Mouse (Mus musculus) right cerebral cortex, adult 18-20 months (tissue): ENCODE data around the gene Fbxo2.
"Not testable (repeated sequence)": the region's sequence is repeated elsewhere in the genome, so short reads cannot be mapped to it uniquely, and the experiment has no call there.

Experiments
- DNase-seq: peaks from one replicate; pipeline ENCODE4 v3.0.0; 2022; ENCODE audit warnings: mixed read lengths

The Fbxo2 gene

GRCm38 (mm10) chr4:148147714-148148113 is 12.7 kb upstream of the Fbxo2 start:
- DNase-seq = no peak

DNA sequence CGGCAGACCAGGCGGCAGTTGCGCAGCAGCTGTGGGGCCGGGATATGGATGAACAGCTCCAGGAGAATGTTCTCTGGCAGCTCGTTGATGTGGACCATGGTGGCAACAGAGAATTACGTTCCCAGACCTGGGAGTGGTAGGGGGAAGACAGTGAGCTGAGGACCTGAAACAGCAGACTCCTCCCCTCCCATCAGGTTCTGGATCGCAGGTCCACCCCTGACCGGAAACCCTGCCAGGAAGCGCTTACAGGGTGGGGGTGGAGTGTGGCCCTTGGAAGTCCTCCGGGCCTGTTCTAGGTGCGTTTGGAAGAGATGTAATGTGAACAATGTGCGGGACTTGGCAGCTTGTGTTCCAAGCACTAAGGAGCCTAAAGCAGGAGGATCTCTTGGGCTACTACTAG is 10.9 kb upstream of the Fbxo2 start:
- DNase-seq = no peak

- no peak for DNase-seq
Measured at GRCm38 (mm10) chr4:148150242-148150641, 10.2 kb upstream of the Fbxo2 start.

DNA sequence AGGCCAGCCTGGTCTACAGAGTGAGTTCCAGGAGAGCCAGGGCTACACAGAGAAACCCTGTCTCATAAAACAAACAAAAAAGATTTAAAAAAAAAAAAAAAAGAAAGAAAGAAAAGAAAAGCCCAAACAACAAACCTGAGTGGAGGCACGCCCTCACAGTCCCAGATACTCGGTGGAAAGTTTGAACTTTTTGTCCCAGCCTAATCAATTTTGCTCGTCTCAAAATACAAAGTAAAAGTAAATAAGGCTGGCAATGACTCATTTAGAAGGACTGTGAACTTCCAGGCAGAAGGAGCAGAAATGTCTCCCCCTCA is 9.5 kb upstream of the Fbxo2 start:
- no peak for DNase-seq

DNA sequence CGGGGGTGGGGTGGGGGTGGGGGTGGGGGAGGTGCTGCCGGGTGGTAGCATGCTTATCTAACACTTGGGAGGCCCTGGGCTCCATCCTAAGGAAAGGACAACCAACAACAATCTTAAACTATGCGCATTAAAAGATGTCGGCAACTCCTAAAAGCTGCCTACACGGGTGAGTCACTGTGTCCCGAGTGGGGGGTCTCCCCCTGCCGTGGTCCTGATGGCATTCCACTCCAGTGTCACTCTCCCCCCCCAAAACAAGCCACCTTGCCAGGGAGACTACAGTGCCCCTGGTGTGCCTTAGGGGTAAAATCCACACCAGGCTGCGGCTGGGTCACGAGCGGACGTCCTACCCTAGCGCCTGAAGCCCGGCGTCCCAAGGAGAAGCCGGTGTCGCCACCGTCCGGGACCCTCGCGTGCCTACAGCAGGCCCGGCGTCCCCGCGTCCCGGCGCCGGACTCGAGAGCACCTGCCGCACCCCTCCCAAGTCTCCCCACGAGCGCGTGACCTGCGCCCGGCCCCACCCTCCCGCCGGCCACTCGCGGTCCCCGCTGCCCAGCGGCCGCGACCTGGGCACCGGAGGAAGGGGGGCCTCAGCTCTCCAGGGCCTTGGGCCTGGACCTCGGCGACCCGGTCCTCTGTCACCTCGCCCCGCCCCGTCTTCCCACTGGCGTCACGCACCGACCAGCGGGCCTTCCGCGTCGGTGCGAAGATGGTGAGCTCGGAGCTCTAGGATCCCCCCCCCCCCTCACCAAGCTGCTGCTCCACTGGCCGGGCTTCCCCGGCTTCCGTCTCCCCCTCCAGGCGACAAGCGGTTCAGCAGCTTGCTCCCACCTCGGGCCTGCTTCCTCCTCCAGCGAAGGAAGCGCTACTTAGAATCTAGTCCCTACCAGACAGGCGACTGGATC is 8.9 kb upstream of the Fbxo2 start, which contains the start of gene Fbxo6:
Gene Fbxo6 (minus strand): TSS at position 874 of the 902 bp plus-strand sequence.
- DNase-seq = peak; percentile 90

GRCm38 (mm10) chr4:148152547-148152946 is 7.9 kb upstream of the Fbxo2 start:
- DNase-seq = no peak

GRCm38 (mm10) chr4:148154006-148154405 is 6.4 kb upstream of the Fbxo2 start:
- DNase-seq = no peak

DNA sequence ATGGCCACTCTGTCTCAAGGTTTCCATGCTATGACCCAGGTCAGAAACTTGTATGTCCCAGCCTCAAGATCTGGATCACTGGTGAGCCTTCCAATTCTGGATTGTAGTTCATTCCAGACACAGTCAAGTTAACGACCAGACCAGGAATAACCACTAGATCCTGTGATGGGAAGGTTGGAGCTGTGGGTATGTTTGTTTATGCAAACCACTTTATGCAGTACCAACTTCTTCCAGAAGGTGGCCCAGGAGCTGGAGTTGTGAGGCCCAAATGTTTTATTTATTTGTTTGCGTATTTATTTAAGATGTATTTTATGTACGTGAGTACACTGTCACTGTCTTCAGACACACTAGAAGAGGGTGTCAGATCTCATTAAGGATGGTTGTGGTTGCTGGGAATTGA is 5.4 kb upstream of the Fbxo2 start:
- peak; percentile 39 for DNase-seq

DNA sequence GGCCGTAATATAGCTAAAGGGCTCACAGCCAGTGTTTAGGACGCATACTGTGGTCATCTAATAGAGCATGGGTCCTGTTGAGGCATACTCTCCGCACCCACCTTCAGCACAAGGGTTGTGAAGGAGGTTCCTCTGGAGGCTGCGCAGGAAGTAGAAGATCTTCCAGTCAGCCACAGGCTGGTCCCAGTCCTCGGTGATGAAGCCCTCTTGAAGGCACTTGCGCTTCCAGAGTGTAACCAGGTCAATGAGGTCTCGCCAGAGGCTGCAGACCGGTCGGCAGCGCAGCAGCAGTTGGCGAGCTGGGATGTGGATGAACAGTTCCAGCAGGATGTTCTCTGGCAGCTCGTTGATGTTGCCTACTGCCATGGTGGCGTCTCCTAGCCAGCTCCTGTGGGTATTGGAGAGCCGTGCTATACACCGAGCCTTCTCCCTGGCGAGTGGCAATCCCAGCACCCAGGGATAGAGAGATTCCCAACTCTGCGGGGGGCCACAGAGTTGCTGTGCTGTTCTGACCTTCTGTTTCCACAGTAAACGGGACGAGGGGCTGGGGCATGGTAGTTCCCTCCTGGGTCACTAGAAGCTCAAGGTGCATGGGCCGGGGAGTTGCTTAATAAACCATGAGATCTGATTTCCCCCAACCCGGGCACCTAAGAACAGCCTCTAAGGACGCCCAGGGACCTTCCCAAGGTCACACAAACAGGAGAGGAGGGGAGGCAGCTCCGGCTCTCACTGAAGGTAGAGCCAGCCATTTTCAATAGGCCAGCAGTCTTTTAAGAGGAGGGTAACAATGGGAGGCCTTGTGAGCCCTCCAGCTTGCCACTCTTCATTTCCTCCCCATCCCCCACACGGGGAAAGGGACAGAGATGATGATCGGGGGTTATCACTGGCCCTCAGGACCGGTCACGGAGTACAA is 1.7 kb upstream of the Fbxo2 start:
- peak; percentile 63 for DNase-seq

- DNase-seq = peak; percentile 99
Measured at GRCm38 (mm10) chr4:148159544-148160435, 631 bp upstream of the Fbxo2 start.

GRCm38 (mm10) chr4:148164002-148164439 is 3.6 kb downstream of the Fbxo2 start:
- DNase-seq = peak; percentile 87

- no peak for DNase-seq
Measured at GRCm38 (mm10) chr4:148164461-148164860, 4.0 kb downstream of the Fbxo2 start.

- DNase-seq = no peak
Measured at GRCm38 (mm10) chr4:148165551-148165950, 5.1 kb downstream of the Fbxo2 start.

- peak; percentile 88 for DNase-seq
Measured at GRCm38 (mm10) chr4:148166431-148166830, 6.0 kb downstream of the Fbxo2 start.

DNA sequence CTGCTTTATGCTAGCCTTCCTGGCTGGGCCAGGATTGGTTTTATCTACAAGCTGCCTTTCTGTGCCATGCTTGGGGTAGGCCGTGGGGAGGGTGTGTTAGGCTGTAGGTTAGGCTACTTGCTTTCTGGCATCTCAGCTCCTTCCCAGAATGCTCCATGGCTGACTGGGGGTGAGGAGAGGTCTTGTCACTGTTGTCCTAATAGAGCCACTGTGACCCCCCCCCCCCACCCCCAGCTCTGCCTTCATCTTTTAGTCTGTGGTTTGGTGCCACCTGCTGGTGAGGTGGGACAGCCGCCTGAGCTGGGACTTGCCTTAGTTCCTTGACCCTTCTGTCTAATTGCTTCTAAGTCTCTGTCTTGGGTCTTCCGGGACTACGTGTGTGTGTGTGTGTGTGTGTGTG is 6.6 kb downstream of the Fbxo2 start:
- peak; percentile 66 for DNase-seq

DNA sequence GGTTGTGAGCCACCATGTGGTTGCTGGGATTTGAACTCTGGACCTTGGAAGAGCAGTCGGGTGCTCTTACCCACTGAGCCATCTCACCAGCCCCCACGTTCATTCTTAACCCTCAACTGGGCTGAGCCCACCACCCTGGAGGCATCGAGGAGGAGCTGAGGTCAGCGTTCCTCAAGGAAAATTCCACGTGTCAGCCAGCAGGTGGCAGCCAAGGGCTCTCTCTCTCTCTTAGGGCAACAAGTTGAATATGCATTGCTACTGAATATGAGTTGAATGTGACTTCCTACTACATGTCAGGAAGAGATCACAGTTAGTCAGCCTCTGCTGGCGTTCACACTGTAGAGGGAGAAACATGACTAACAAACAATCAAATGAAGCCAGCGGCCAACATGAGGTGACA is 7.9 kb downstream of the Fbxo2 start:
- DNase-seq = peak; percentile 62

- DNase-seq = no peak
Measured at GRCm38 (mm10) chr4:148169586-148169985, 9.2 kb downstream of the Fbxo2 start.

GRCm38 (mm10) chr4:148170842-148171241 is 10.4 kb downstream of the Fbxo2 start:
- peak; percentile 45 for DNase-seq

DNA sequence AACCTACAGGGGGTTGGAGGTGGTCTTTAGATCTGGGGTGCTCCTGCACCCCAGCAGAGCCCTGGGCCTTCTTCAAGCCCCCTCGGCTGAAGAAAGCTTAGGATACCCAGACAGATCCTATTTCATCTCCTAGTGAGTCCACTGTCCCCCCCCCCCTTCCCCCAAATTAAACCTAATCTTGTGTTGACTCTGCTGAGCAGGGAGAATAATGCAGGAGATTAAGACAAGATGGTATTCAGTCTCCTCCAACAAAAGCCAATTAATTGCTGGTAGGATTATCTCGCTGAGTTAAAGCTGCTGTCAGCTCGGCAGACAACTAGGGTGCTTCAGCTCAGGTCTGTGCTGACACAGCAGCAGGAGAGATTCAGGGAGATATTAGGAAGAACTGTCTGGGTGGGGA is 10.8 kb downstream of the Fbxo2 start:
- DNase-seq = no peak

- DNase-seq = peak; percentile 85
Measured at GRCm38 (mm10) chr4:148173811-148174494, 13.5 kb downstream of the Fbxo2 start.

DNA sequence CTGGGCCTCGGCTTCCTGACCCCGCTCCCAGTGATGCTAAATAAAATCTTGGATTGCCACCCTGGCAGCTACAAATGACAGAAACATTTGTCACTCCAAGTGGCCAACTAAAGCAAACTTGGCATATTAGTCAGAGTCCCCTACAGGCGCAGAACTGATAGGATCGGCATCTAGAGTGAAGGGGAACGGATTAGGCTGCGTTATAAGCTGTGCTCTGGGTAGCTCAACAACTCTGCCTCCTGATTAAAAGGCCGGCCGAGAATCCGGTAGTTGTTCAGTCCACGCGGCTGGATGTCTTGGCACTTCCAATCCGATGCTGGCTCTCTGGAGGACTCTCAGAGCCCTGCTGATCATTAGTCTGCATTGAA is 14.1 kb downstream of the Fbxo2 start:
- DNase-seq = no peak

GRCm38 (mm10) chr4:148176603-148177002 is 16.2 kb downstream of the Fbxo2 start:
- DNase-seq = not testable (repeated sequence)
